Mouse (Mus musculus): Measurements from ENCODE around the gene Cobl. TPM values are rescaled to one million over a fixed set of nuclear protein-coding genes. Genes with fewer than 3 reads are reported as not detected.

Cobl gene
- polyA plus RNA-seq (2017; shearing (Covaris generic)) = 0.16 TPM

DNA sequence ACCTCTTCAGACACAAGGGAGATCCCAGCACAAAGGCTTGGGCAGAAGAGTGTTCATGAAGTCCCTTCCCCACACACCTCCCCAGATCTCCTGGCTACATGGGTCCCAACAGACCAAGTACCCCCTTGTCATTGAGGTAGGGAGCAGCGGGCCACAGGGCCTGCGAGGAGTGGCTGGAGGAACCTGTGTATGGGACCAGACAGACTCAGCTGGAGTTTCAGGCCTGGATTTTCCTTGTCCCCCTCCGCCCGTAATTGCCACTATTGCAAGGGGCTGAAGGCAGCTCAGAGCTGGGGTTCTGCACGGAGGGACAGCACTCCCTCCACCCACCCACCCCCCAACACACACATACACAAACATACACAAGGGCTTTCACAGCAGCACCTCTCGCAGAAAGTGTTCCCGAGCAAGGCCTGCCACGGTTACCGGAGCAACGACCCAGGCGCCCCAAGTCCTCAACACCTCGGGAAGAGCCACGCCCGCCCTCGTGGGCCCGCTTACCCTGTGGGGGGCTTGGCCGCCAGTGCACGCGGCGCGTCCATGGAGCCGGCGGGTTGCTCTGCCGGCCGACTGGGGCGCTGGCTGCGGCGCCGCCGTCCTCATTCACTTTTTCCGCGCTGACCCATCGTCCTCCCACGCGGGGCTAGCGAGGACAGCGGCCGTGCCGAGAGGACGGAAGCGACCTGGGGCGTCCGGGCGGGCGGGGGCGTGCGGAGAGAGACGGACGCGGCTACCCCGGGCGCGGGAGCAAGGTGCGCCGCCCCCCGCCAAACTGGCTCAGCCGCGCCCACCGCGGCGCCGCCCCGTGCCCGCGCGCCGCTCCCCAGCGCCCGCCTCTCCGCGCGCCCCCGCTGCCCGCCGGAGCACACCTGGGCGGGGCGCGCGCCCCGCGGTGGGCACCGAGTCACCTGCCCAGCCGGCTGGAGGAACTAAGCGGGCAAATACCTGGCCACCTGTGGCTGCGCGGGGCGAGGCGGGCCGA is at the start of gene Cobl:
Cobl (minus strand) TSS at position 780 of the 982 bp plus-strand sequence.

All from effector memory CD4-positive, alpha-beta T cell, adult 7 months (primary cell).